ENCODE assay signal across 8 mouse cellular contexts in genomic region chr10:116473071-116473758, GRCm38 (mm10). TPM values are rescaled to one million over a fixed set of nuclear protein-coding genes. Genes with fewer than 3 reads are reported as not detected.
A peak's percentile ranks its signal among the peaks of the same experiment; 100 is the strongest.
DNase-seq lines count a peak whose midpoint lies in the region; ATAC-seq and TF ChIP-seq lines count a peak whose summit lies in the region.

No protein-coding gene starts in this region.

- no peaks in the 10 kb centered on the region for H3K27me3 ChIP-seq in forebrain, embryonic 14.5 days (replicated peaks; ENCODE audit: control insufficient read depth, insufficient read depth, low read length)
- H3K27me3 ChIP-seq in intestine, postnatal 0 days (replicated peaks; ENCODE audit: control insufficient read depth, insufficient read depth, low read length) = peaks cover 34% of the 10 kb centered on the region
- peaks cover 52% of the 10 kb centered on the region for H3K27me3 ChIP-seq in liver, embryonic 16.5 days (ENCODE audit: control insufficient read depth, insufficient read depth, low read depth, low read length)
- H3K27me3 ChIP-seq in neural tube, embryonic 14.5 days (ENCODE audit: control insufficient read depth, insufficient read depth, low read length) = no peaks in the 10 kb centered on the region; the same call in 1 of the 2 replicates

- peak; percentile 74 for ATAC-seq in forebrain, embryonic 14.5 days
- peak; percentile 28; the same call in 1 of the 2 replicates for ATAC-seq in intestine, postnatal 0 days
- ATAC-seq in liver, embryonic 16.5 days (ENCODE audit: low read depth) = no peak
- peak; percentile 77 for ATAC-seq in neural tube, embryonic 14.5 days (ENCODE audit: low read depth)

- H3K4me1 ChIP-seq in forebrain, embryonic 14.5 days (ENCODE audit: control insufficient read depth, insufficient read depth, low read length) = peaks cover 5% of the 10 kb centered on the region; the same call in 1 of the 2 replicates
- peaks cover 11% of the 10 kb centered on the region; the same call in 1 of the 2 replicates for H3K4me1 ChIP-seq in intestine, postnatal 0 days (replicated peaks; ENCODE audit: control insufficient read depth, insufficient read depth, low read length)
- H3K4me1 ChIP-seq in liver, embryonic 16.5 days (ENCODE audit: control insufficient read depth, low read depth, low read length) = peaks cover 2% of the 10 kb centered on the region; the same call in 1 of the 2 replicates
- H3K4me1 ChIP-seq in neural tube, embryonic 14.5 days (ENCODE audit: control insufficient read depth, insufficient read depth, low read length) = peaks cover 23% of the 10 kb centered on the region

- peak overlapping the region; percentile 95 for H3K27ac ChIP-seq in forebrain, embryonic 14.5 days (ENCODE audit: low read depth, low read length)
- no peak overlapping the region for H3K27ac ChIP-seq in intestine, postnatal 0 days (ENCODE audit: low read depth, low read length)
- no peak overlapping the region for H3K27ac ChIP-seq in liver, embryonic 16.5 days (ENCODE audit: low read length)
- peak overlapping the region; percentile 89 for H3K27ac ChIP-seq in neural tube, embryonic 14.5 days (ENCODE audit: low read depth, low read length)

- WGBS in forebrain, embryonic 14.5 days = under 1% methylated on average over 53 of the region's 78 CpGs
- WGBS in intestine, postnatal 0 days = under 1% methylated on average over 45 of the region's 78 CpGs
- WGBS in liver, embryonic 16.5 days (ENCODE audit: insufficient replicate concordance) = under 1% methylated on average over 60 of the region's 78 CpGs
- under 1% methylated on average over 49 of the region's 78 CpGs for WGBS in neural tube, embryonic 14.5 days

- no peak for TF ChIP-seq CTCF in brain, embryonic 14.5 days (IDR thresholded peaks at IDR 0.05; ENCODE audit: borderline replicate concordance, extremely low read depth, insufficient read depth, insufficient read length)
- no peak for TF ChIP-seq CTCF in intestine, postnatal 0 days (IDR thresholded peaks at IDR 0.05; ENCODE audit: low read depth)

- no peaks in the 10 kb centered on the region for H3K36me3 ChIP-seq in forebrain, embryonic 14.5 days (ENCODE audit: control insufficient read depth, insufficient read depth, low read length)
- no peaks in the 10 kb centered on the region for H3K36me3 ChIP-seq in intestine, postnatal 0 days (ENCODE audit: control insufficient read depth, insufficient read depth)
- H3K36me3 ChIP-seq in liver, embryonic 16.5 days (ENCODE audit: control insufficient read depth, insufficient read depth) = no peaks in the 10 kb centered on the region
- no peaks in the 10 kb centered on the region for H3K36me3 ChIP-seq in neural tube, embryonic 14.5 days (ENCODE audit: control insufficient read depth, insufficient read depth, low read length)

- peak overlapping the region; percentile 83 for H3K4me2 ChIP-seq in forebrain, embryonic 14.5 days (ENCODE audit: low read length)
- H3K4me2 ChIP-seq in intestine, postnatal 0 days (replicated peaks; ENCODE audit: low read depth) = peak overlapping the region; percentile 99
- peak overlapping the region; percentile 81 for H3K4me2 ChIP-seq in liver, embryonic 16.5 days (ENCODE audit: low read depth, low read length)
- H3K4me2 ChIP-seq in neural tube, embryonic 14.5 days (ENCODE audit: low read depth, low read length) = peak overlapping the region; percentile 76

- peak; percentile 42 to 60 for DNase-seq in layer of hippocampus, adult 18-20 months (ENCODE audit: low spot score in 2 of 2)
- DNase-seq in layer of hippocampus, adult 9-10 months (ENCODE audit: low spot score) = no peak
- DNase-seq in brain, embryonic 14.5 days (ENCODE audit: low read depth) = peak; percentile 89
- DNase-seq in forebrain, embryonic 14.5 days (ENCODE audit: low spot score) = peak; percentile 78
- peak; percentile 77 for DNase-seq in thymus, postnatal 4 days

- no peak; the same call in 1 of the 2 replicates for TF ChIP-seq POLR2A in brain, embryonic 14.5 days (IDR thresholded peaks at IDR 0.05; ENCODE audit: borderline replicate concordance, extremely low read depth, insufficient read depth, insufficient read length, poor library complexity, severe bottlenecking)

- H3K9me3 ChIP-seq in forebrain, embryonic 14.5 days (replicated peaks; ENCODE audit: control insufficient read depth, low read length) = no peaks in the 10 kb centered on the region
- H3K9me3 ChIP-seq in intestine, postnatal 0 days (ENCODE audit: control insufficient read depth) = 0 out of 2 replicates have a peak, but pooled peaks cover 4% of the 10 kb centered on the region
- H3K9me3 ChIP-seq in liver, embryonic 16.5 days (replicated peaks; ENCODE audit: control insufficient read depth, low read length) = no peaks in the 10 kb centered on the region; the same call in 1 of the 2 replicates
- no peaks in the 10 kb centered on the region for H3K9me3 ChIP-seq in neural tube, embryonic 14.5 days (ENCODE audit: control insufficient read depth, low read length)

- peak overlapping the region; percentile 72 for H3K4me3 ChIP-seq in forebrain, embryonic 14.5 days (ENCODE audit: low read depth, low read length)
- peak overlapping the region; percentile 67 for H3K4me3 ChIP-seq in intestine, postnatal 0 days (ENCODE audit: low read depth, low read length)
- peak overlapping the region; percentile 61 for H3K4me3 ChIP-seq in liver, embryonic 16.5 days (ENCODE audit: low read depth, low read length)
- peak overlapping the region; percentile 77 for H3K4me3 ChIP-seq in neural tube, embryonic 14.5 days (ENCODE audit: low read depth, low read length)

- H3K9ac ChIP-seq in forebrain, embryonic 14.5 days (ENCODE audit: low read length) = peak overlapping the region; percentile 84
- peak overlapping the region; percentile 48 for H3K9ac ChIP-seq in intestine, postnatal 0 days (ENCODE audit: low read depth, low read length)
- H3K9ac ChIP-seq in liver, embryonic 16.5 days (ENCODE audit: low read depth, low read length) = no peak overlapping the region
- H3K9ac ChIP-seq in neural tube, embryonic 14.5 days (replicated peaks; ENCODE audit: low read depth, low read length) = peak overlapping the region; percentile 90

RNA-seq across cellular contexts. Expression of gene Kcnmb4, which starts 0.5 kb away (rescaled TPM):
- total RNA-seq in layer of hippocampus, adult 18-20 months (2021) = 10 to 100 TPM; 68.9 to 76.2 TPM
- 45.7 and 50.0 TPM in 2 replicates for polyA plus RNA-seq in brain, embryonic 14.5 days (2012; rRNA removed)
- polyA plus RNA-seq in forebrain, embryonic 14.5 days (2014; fragmentation: Nextera tagmentation; extraction: Ambion mirVana) = 17.5 and 18.0 TPM in 2 replicates
- 1.6 and 1.7 TPM in 2 replicates for polyA plus RNA-seq in intestine, postnatal 0 days (2015; fragmentation: Nextera tagmentation; extraction: Ambion mirVana)
- 0.18 TPM in 1 of 2 replicates, not detected in the other for polyA plus RNA-seq in liver, embryonic 16.5 days (2015; fragmentation: Nextera tagmentation; extraction: Ambion mirVana)
- polyA plus RNA-seq in neural tube, embryonic 14.5 days (2014; fragmentation: Nextera tagmentation; extraction: Ambion mirVana) = 54.7 and 81.6 TPM in 2 replicates

Comparison
In these comparisons a context has a peak if more than half of its experiments do, and no peak if none do; other contexts are left out.
1. H3K27ac ChIP-seq: peak in forebrain, embryonic 14.5 days (single experiment) and neural tube, embryonic 14.5 days (single experiment); none in intestine, postnatal 0 days (single experiment) and liver, embryonic 16.5 days (single experiment).
2. Peak in every context shown above with its lines, with median percentiles within 50 percentile points of each other: H3K4me2 ChIP-seq and H3K4me3 ChIP-seq.